Mouse (Mus musculus) kidney, postnatal 36 days (tissue): ENCODE data around the gene Anxa9.

ENCODE experiments used
- DNase-seq, 2 experiments: peaks; one replicate each; pipeline ENCODE4 v3.0.0; 2021 to 2022; ENCODE audit warnings: mixed read lengths in 2 of 2

Anxa9 gene

DNA sequence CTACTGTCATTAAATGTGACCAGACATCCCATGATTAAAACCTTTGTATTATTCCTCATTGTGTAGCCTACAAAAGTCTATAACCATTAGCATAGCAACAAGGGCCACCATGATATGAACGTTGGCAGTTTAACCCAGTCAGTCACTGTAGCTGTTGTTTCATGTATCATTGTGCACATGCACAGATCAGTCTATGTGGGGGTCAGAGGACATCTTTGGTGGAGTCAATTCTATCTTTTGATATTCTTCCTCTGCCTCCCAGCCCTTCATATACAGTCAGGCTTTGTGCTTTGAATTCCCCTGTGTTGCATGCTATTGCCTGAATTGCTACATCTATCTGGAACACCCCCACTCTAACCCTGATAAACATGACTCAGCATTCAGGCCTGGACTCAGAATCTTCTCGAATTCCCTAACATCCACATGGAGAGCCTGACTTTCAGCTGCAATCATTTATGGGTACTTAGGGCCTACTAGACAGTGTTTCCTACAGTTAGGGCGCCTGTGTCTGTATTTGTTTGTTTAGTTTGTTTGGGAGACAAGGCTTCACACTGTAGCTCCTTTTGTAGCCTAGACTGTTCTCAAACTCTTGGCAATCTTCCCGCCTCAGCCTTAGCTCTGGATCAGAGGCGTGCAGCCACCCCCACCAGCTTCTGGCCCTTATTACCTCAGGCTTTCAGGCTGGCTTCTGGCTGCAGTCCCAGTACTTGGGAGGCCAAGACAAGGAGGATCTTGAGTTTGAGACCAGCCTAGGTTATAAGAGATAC, 60.3 kb downstream of the Anxa9 start:
- peak; percentile 61 to 69 for DNase-seq
